Mouse (Mus musculus) forebrain, embryonic 12.5 days (tissue): ENCODE measurements around the gene Klhl22. TPM values are rescaled to one million over a fixed set of nuclear protein-coding genes. Genes with fewer than 3 reads are reported as not detected.

Experiments used
- ATAC-seq: fragments of 200-750 bp; cut with Nextera tagmentation; 2 replicates; pipeline ENCODE4 v1.8.0; 2017; ENCODE audit warnings: moderate TSS enrichment; ENCODE audit not compliant: low FRiP score
- H3K27ac ChIP-seq: fragments of 300-500 bp; sonication (generic); 2 replicates; pipeline ENCODE4 v1.5.1; 2016; ENCODE audit warnings: mild to moderate bottlenecking
- H3K27me3 ChIP-seq: fragments of 300-500 bp; sonication (generic); 2 replicates; pipeline ENCODE4 v1.6.1; 2016; ENCODE audit warnings: mild to moderate bottlenecking
- H3K36me3 ChIP-seq: fragments of 300-500 bp; sonication (generic); replicated peaks from 2 replicates; pipeline ENCODE4 v1.6.1; 2016; ENCODE audit warnings: mild to moderate bottlenecking
- H3K4me1 ChIP-seq: fragments of 300-500 bp; sonication (generic); 2 replicates; pipeline ENCODE4 v1.6.1; 2016
- H3K4me2 ChIP-seq: fragments of 300-500 bp; sonication (generic); 2 replicates; pipeline ENCODE4 v1.6.1; 2016; ENCODE audit warnings: mild to moderate bottlenecking, moderate library complexity
- H3K4me3 ChIP-seq: fragments of 300-500 bp; sonication (generic); replicated peaks from 2 replicates; pipeline ENCODE4 v1.5.1; 2016; ENCODE audit warnings: mild to moderate bottlenecking
- H3K9ac ChIP-seq: fragments of 300-500 bp; sonication (generic); 2 replicates; pipeline ENCODE4 v1.6.1; 2016; ENCODE audit warnings: mild to moderate bottlenecking
- H3K9me3 ChIP-seq: fragments of 300-500 bp; sonication (generic); 2 replicates; pipeline ENCODE4 v1.6.1; 2016
- WGBS: fragments of 180-500 bp; shearing (Covaris S2); methylation state at CpG from one replicate; pipeline ENCODE4 v1.1.7; 2016; 5-methylcytosine and 5-hydroxymethylcytosine counted together
- polyA plus RNA-seq: library from polyadenylated mRNA; unstranded; fragments of >200 nt; fragmentation: Nextera tagmentation; extraction: Ambion mirVana; gene quantifications from 2 replicates; pipeline ENCODE4 v1.2.1, GENCODE M21; 2016

The Klhl22 gene
- polyA plus RNA-seq, 1 experiment from 2014 or later = 49.7 TPM

GRCm38 (mm10) chr16:17796519-17796918 is 37.1 kb downstream of the Klhl22 start:
- Histone ChIP-seq H3K27ac (no peak overlapping the region), H3K36me3 (peaks cover 23% of the 10 kb centered on the region)

GRCm38 (mm10) chr16:17796971-17797811 is 37.8 kb downstream of the Klhl22 start, which contains the start of gene Scarf2:
Scarf2 (plus strand) TSS chr16:17797282.
- ATAC-seq = peak; percentile 36; the same call in 1 of the 2 replicates
- Histone ChIP-seq H3K9me3 (no peaks in the 10 kb centered on the region), H3K36me3 (peaks cover 17% of the 10 kb centered on the region), H3K27me3 (peaks cover 75% of the 10 kb centered on the region), H3K4me2 (peak within 1 kb of the TSS; percentile 86), H3K9ac (peak within 1 kb of the TSS; percentile 70), H3K27ac (peak within 1 kb of the TSS; percentile 59; the same call in 1 of the 2 replicates), H3K4me1 (peaks cover 25% of the 10 kb centered on the region), H3K4me3 (peak within 1 kb of the TSS; percentile 50)
- WGBS = 1% methylated on average over 69 of the region's 81 CpGs

More at GRCm38 (mm10) chr16:17796519-17796918, 37.1 kb downstream of the Klhl22 start:
- H3K27me3 ChIP-seq = peaks cover 68% of the 10 kb centered on the region
- H3K4me2 ChIP-seq = peak overlapping the region; percentile 86
- no peak for ATAC-seq
- peak overlapping the region; percentile 50 for H3K4me3 ChIP-seq
- H3K9me3 ChIP-seq = no peaks in the 10 kb centered on the region
- H3K4me1 ChIP-seq = peaks cover 22% of the 10 kb centered on the region
- peak overlapping the region; percentile 70; the same call in 1 of the 2 replicates for H3K9ac ChIP-seq

GRCm38 (mm10) chr16:17797812-17798311 is 38.4 kb downstream of the Klhl22 start:
- Histone ChIP-seq H3K27ac (0 out of 2 replicates have a peak overlapping the region, but pooled peaks have one; percentile 11), H3K36me3 (peaks cover 10% of the 10 kb centered on the region), H3K27me3 (peaks cover 82% of the 10 kb centered on the region), H3K4me2 (peak overlapping the region; percentile 86), H3K4me3 (peak overlapping the region; percentile 50), H3K9ac (peak overlapping the region; percentile 70; the same call in 1 of the 2 replicates), H3K9me3 (no peaks in the 10 kb centered on the region), H3K4me1 (peaks cover 32% of the 10 kb centered on the region)
- WGBS = 4% methylated on average over 29 of the region's 29 CpGs
- no peak for ATAC-seq

DNA sequence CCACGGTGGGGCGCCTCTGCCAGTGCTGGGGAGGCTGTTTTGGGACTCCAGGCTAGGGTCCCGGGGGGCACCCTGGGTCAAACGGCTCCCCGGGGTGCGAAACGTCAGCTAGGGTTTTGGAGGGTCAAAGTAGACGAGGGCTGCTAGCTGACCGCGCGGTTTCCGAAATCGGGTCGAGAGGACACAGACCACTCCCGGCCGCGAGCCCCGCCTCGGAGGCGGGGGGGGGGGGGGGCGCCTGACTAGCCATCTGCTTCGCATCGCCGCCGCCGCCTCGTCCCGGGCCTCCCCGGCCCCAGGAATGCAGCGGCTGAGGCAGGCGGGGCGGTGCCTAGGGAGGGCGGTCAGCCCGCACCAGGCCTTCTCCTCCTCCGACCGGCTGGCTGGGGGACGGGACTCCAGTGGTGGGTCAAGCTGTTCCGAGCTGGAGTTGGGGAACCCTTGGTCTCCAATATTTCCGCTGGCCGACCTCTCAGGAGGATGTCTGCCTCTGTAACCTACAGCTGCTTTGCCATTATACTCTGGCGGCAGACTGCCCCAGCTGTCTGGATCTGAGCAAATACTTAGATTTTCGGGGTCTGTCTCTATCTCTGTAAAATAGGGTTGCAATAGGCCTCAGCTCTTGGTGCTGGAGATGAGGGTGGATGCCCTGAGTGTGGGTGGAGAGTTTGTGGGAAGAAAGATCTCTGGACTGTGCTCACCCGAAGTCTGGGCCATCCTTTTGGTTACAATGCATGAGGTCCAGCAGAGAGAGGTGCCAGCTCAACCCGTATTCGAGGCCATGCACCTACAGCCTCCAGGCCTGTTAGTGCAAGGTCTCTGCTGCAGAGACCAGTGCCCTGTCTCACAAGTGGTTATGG is 39.1 kb downstream of the Klhl22 start:
- WGBS = 3% methylated on average over 37 of the region's 45 CpGs
- H3K27me3 ChIP-seq = peaks cover 88% of the 10 kb centered on the region
- 0 out of 2 replicates have a peak, but pooled peaks have one; percentile 20 for ATAC-seq
- H3K36me3 ChIP-seq = 0 out of 2 replicates have a peak, but pooled peaks cover 5% of the 10 kb centered on the region
- peaks cover 39% of the 10 kb centered on the region for H3K4me1 ChIP-seq
- H3K9me3 ChIP-seq = no peaks in the 10 kb centered on the region
- H3K27ac ChIP-seq = 0 out of 2 replicates have a peak overlapping the region, but pooled peaks have one; percentile 11
- peak overlapping the region; percentile 34; the same call in 1 of the 2 replicates for H3K9ac ChIP-seq
- H3K4me3 ChIP-seq = peak overlapping the region; percentile 50
- H3K4me2 ChIP-seq = peak overlapping the region; percentile 86

- H3K4me2 ChIP-seq = no peak overlapping the region
Measured at GRCm38 (mm10) chr16:17799584-17799983, 40.2 kb downstream of the Klhl22 start.

GRCm38 (mm10) chr16:17801777-17802455 is 42.5 kb downstream of the Klhl22 start:
- H3K27me3 ChIP-seq = peaks cover 100% of the 10 kb centered on the region
- no peak overlapping the region for H3K9ac ChIP-seq
- 6% methylated on average over 7 of the region's 7 CpGs for WGBS
- no peaks in the 10 kb centered on the region for H3K36me3 ChIP-seq
- H3K4me1 ChIP-seq = peaks cover 62% of the 10 kb centered on the region
- ATAC-seq = no peak
- no peak overlapping the region for H3K27ac ChIP-seq
- H3K4me3 ChIP-seq = no peak overlapping the region
- H3K9me3 ChIP-seq = no peaks in the 10 kb centered on the region
- H3K4me2 ChIP-seq = no peak overlapping the region

More at GRCm38 (mm10) chr16:17799584-17799983, 40.2 kb downstream of the Klhl22 start:
- peaks cover 49% of the 10 kb centered on the region for H3K4me1 ChIP-seq
- H3K36me3 ChIP-seq = no peaks in the 10 kb centered on the region
- H3K27me3 ChIP-seq = peaks cover 99% of the 10 kb centered on the region
- ATAC-seq = no peak
- H3K9ac ChIP-seq = no peak overlapping the region
- H3K4me3 ChIP-seq = no peak overlapping the region
- H3K27ac ChIP-seq = no peak overlapping the region
- H3K9me3 ChIP-seq = no peaks in the 10 kb centered on the region

GRCm38 (mm10) chr16:17802456-17802838 is 43.0 kb downstream of the Klhl22 start:
- Histone ChIP-seq H3K9me3 (no peaks in the 10 kb centered on the region), H3K36me3 (no peaks in the 10 kb centered on the region), H3K27me3 (peaks cover 97% of the 10 kb centered on the region), H3K4me2 (peak overlapping the region; percentile 52), H3K27ac (no peak overlapping the region), H3K4me3 (peak overlapping the region; percentile 33), H3K4me1 (peaks cover 60% of the 10 kb centered on the region), H3K9ac (peak overlapping the region; percentile 29; the same call in 1 of the 2 replicates)
- WGBS = 4% methylated on average over 18 of the region's 18 CpGs
- ATAC-seq = no peak

DNA sequence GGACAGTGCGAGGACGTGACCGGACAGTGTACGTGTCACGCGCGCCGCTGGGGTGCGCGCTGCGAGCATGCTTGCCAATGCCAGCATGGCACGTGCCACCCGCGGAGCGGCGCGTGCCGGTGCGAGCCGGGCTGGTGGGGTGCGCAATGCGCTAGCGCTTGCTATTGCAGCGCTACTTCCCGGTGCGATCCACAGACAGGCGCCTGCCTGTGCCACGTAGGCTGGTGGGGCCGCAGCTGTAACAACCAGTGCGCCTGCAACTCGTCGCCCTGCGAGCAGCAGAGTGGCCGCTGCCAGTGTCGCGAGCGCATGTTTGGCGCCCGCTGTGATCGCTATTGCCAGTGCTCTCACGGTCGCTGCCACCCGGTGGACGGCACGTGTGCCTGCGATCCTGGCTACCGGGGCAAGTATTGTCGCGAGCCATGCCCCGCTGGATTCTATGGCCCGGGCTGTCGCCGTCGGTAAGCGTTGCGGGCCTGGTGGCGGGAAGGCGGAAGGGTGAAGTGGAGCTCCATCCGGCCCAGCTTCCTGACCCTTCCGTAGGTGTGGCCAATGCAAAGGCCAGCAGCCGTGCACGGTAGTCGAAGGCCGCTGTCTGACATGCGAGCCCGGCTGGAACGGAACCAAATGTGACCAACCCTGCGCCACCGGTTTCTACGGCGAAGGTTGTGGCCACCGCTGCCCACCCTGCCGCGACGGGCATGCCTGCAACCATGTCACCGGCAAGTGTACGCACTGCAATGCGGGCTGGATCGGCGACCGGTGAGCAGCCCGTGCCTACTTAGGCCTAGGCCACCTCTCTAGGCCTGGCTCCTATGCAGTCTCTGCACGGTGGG is 43.6 kb downstream of the Klhl22 start:
- WGBS = 1% methylated on average over 83 of the region's 83 CpGs
- Histone ChIP-seq H3K4me1 (peaks cover 62% of the 10 kb centered on the region), H3K4me3 (peak overlapping the region; percentile 33), H3K27ac (no peak overlapping the region), H3K9me3 (no peaks in the 10 kb centered on the region), H3K36me3 (no peaks in the 10 kb centered on the region), H3K27me3 (peaks cover 93% of the 10 kb centered on the region), H3K4me2 (peak overlapping the region; percentile 52), H3K9ac (peak overlapping the region; percentile 29; the same call in 1 of the 2 replicates)
- ATAC-seq = no peak

- Histone ChIP-seq H3K9me3 (no peaks in the 10 kb centered on the region), H3K4me2 (peak overlapping the region; percentile 61), H3K9ac (0 out of 2 replicates have a peak overlapping the region, but pooled peaks have one; percentile 42), H3K4me1 (peaks cover 56% of the 10 kb centered on the region), H3K36me3 (no peaks in the 10 kb centered on the region), H3K4me3 (peak overlapping the region; percentile 41), H3K27ac (no peak overlapping the region), H3K27me3 (peaks cover 92% of the 10 kb centered on the region)
- 4% methylated on average over 33 of the region's 33 CpGs for WGBS
- 0 out of 2 replicates have a peak, but pooled peaks have one; percentile 1 for ATAC-seq
Measured at GRCm38 (mm10) chr16:17803675-17804448, 44.4 kb downstream of the Klhl22 start.

DNA sequence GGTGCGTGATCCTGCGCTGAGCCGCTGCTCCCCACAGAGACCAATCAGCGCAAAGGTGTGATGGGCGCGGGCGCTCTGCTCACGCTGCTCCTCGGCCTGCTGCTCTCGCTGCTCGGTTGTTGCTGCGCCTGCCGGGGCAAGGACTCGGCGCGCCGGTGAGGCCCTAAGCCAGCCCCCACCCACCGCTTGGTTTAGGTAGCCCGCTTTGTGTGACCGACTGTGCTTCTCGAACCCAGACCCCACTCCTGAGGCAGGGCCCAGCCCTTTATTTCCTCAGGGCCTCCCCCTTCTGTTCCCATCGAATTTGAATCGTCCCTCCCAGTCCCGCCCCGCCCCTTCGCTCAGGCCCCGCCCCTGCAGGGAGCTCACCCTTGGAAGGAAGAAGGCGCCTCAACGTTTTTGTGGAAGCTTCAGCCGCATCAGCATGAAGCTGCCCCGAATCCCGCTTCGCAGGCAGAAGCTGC is 45.1 kb downstream of the Klhl22 start:
- Histone ChIP-seq H3K9ac (peak overlapping the region; percentile 42; the same call in 1 of the 2 replicates), H3K27ac (no peak overlapping the region), H3K27me3 (peaks cover 91% of the 10 kb centered on the region), H3K4me1 (peaks cover 57% of the 10 kb centered on the region), H3K9me3 (no peaks in the 10 kb centered on the region), H3K36me3 (no peaks in the 10 kb centered on the region), H3K4me2 (peak overlapping the region; percentile 61), H3K4me3 (peak overlapping the region; percentile 41)
- 0 out of 2 replicates have a peak, but pooled peaks have one; percentile 16 for ATAC-seq
- 1% methylated on average over 33 of the region's 33 CpGs for WGBS
